Mouse (Mus musculus) liver, embryonic 14.5 days (tissue): ENCODE data around the gene Mink1. TPM values are rescaled to one million over a fixed set of nuclear protein-coding genes. Genes with fewer than 3 reads are reported as not detected.
"Not testable (repeated sequence)": the region's sequence is repeated elsewhere in the genome, so short reads cannot be mapped to it uniquely, and the experiment has no call there.

Source experiments
- ATAC-seq: fragments of 200-750 bp; cut with Nextera tagmentation; 2 replicates; pipeline ENCODE4 v1.8.0; 2017; ENCODE audit warnings: moderate number of reproducible peaks, mild to moderate bottlenecking, moderate library complexity; ENCODE audit not compliant: insufficient read depth
- DNase-seq, 3 experiments: peaks; one replicate each; pipeline ENCODE4 v3.0.0-alpha.2; 2012 to 2013; ENCODE audit warnings: low read depth in 3 of 3, low spot score in 3 of 3
- H3K27ac ChIP-seq: fragments of 300-500 bp; sonication (generic); 2 replicates; pipeline ENCODE4 v1.5.1; 2014; ENCODE audit warnings: moderate library complexity, mild to moderate bottlenecking, control low read depth, inconsistent platforms
- H3K27me3 ChIP-seq: fragments of 300-500 bp; sonication (generic); 2 replicates; pipeline ENCODE4 v1.6.1; 2014; ENCODE audit warnings: mild to moderate bottlenecking, low read length, moderate library complexity; ENCODE audit not compliant: control insufficient read depth, insufficient read depth
- H3K36me3 ChIP-seq: fragments of 300-500 bp; sonication (generic); replicated peaks from 2 replicates; pipeline ENCODE4 v1.6.1; 2014; ENCODE audit warnings: low read depth; ENCODE audit not compliant: control insufficient read depth, insufficient read depth
- H3K4me1 ChIP-seq, 2 experiments: fragments of 200-500 bp in 1 of 2; fragments of 300-500 bp in 1 of 2; sonication (generic) in 1 of 2; replicated peaks; 2 replicates each; pipeline ENCODE4 v1.6.1; 2012 to 2014; ENCODE audit warnings: antibody characterized with exemption in 1 of 2, inconsistent platforms in 1 of 2, low read length in 1 of 2; ENCODE audit not compliant: control insufficient read depth in 2 of 2, insufficient read depth in 2 of 2
- H3K4me2 ChIP-seq: fragments of 300-500 bp; sonication (generic); 2 replicates; pipeline ENCODE4 v1.6.1; 2014; ENCODE audit warnings: low read depth, mild to moderate bottlenecking, control low read depth, moderate library complexity
- H3K4me3 ChIP-seq, 2 experiments: fragments of 200-500 bp in 1 of 2; fragments of 300-500 bp in 1 of 2; sonication (generic) in 1 of 2; 2 replicates each; pipeline ENCODE4 v1.5.1; 2012 to 2014; ENCODE audit warnings: low read depth in 2 of 2, low read length in 2 of 2, mild to moderate bottlenecking in 2 of 2, control low read depth in 1 of 2, inconsistent platforms in 1 of 2, moderate library complexity in 1 of 2; ENCODE audit not compliant: insufficient read depth in 1 of 2
- H3K9ac ChIP-seq: fragments of 300-500 bp; sonication (generic); replicated peaks from 2 replicates; pipeline ENCODE4 v1.6.1; 2014; ENCODE audit warnings: mild to moderate bottlenecking, control low read depth, moderate library complexity
- H3K9me3 ChIP-seq: fragments of 300-500 bp; sonication (generic); 2 replicates; pipeline ENCODE4 v1.6.1; 2016; ENCODE audit warnings: low read length, mixed read lengths; ENCODE audit not compliant: control insufficient read depth
- CTCF ChIP-seq: IDR thresholded peaks from 2 replicates; pipeline ENCODE4 v1.5.1; 2016; ENCODE audit warnings: antibody characterized with exemption, low read depth, control low read depth
- EP300 ChIP-seq: IDR thresholded peaks from 2 replicates; pipeline ENCODE4 v1.6.1; 2016; ENCODE audit warnings: antibody characterized with exemption, low read depth
- WGBS: fragments of 180-500 bp; shearing (Covaris S2); extraction: QIAGEN DNeasy Blood & Tissue Kit; methylation state at CpG from one replicate; pipeline ENCODE4 v1.1.7; 2014; ENCODE audit not compliant: insufficient replicate concordance; 5-methylcytosine and 5-hydroxymethylcytosine counted together
- polyA plus RNA-seq, 2 experiments: library from polyadenylated mRNA; depleted of rRNA in 1 of 2; stranded (reverse) in 1 of 2; unstranded in 1 of 2; fragments of >200 nt; fragmentation: Nextera tagmentation in 1 of 2; extraction: Ambion mirVana in 1 of 2; gene quantifications; 2 replicates each; pipeline versions ENCODE4 v1.2.1 to v1.2.3; 2012 to 2014

Gene Mink1
- polyA plus RNA-seq, 2 experiments = 3.7 to 14.1 TPM

DNA sequence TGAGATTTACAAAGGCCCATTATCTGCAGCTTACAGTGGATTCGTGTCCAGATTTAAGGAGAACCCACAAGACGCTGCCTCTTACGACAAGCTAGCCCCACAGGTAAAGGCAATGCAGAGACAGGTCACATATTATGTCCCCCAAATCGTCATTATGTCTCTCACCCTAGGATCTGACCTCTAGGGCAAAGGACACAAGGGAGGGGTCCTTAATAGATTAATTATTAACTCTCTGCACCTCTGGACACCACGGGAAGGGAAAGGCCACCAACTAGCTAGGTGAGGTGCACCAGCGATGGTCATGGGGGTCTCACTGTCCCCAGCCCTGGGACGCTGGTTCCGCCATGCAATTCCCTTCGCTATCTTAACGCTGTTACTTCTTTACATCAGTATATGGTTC, 43.8 kb upstream of the Mink1 start, which contains the start of gene Gltpd2:
Gltpd2 (plus strand) TSS at position 274 of the 400 bp plus-strand sequence.
- DNase-seq (no peak), ATAC-seq (peak; percentile 55; the same call in 1 of the 2 replicates)
- 52% methylated on average over 10 of the region's 10 CpGs for WGBS

DNA sequence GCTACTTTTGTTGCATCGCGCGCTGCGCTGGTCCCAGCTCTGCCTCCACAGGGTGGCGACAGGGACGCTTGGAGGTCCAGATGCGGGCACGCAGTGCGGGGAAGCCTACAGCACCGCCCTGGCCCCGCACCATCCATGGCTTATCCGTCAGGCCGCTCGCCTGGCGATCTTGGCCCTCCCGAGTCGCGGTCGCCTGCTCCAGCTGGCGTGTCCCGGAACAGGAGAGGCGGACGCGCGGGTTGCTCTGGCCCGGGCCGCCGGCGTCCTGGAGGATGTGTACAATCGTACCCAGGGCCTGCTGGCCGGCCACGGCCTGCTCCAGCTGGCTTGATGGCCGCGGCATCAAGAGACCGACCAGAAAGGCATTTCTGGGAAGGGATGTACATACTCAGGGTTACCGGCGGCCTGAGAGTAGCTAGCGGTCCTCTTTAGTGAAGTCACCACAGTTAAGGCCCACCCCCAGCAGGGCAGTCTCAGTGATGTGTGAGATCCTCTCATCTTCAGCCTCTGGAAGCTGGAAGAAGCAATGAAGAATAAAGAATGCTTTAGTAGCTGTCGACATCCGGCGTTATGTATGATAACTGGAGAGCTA, 42.4 kb upstream of the Mink1 start:
- no peak for TF ChIP-seq CTCF
- no peak for TF ChIP-seq EP300
- peaks cover 6 to 21% of the 10 kb centered on the region in 2 experiments; a peak in 3 of 4 replicates for H3K4me1 ChIP-seq
- DNase-seq (no peak), ATAC-seq (no peak)
- H3K4me3 ChIP-seq = peak overlapping the region; percentile 5 to 36; a peak in 3 of 4 replicates
- no peaks in the 10 kb centered on the region for H3K9me3 ChIP-seq
- peak overlapping the region; percentile 51 for H3K4me2 ChIP-seq
- H3K27me3 ChIP-seq = peaks cover 13% of the 10 kb centered on the region
- H3K9ac ChIP-seq = peak overlapping the region; percentile 16; the same call in 1 of the 2 replicates
- 27% methylated on average over 41 of the region's 41 CpGs for WGBS
- H3K36me3 ChIP-seq = no peaks in the 10 kb centered on the region
- H3K27ac ChIP-seq = no peak overlapping the region

More for the DNA sequence above, 43.8 kb upstream of the Mink1 start, which contains the start of gene Gltpd2:
- peaks cover 6 to 18% of the 10 kb centered on the region in 2 experiments; a peak in 3 of 4 replicates for H3K4me1 ChIP-seq
- H3K9me3 ChIP-seq = no peaks in the 10 kb centered on the region
- H3K27me3 ChIP-seq = peaks cover 13% of the 10 kb centered on the region
- H3K9ac ChIP-seq = no peak within 1 kb of the TSS; the same call in none of the 2 replicates
- peak within 1 kb of the TSS; percentile 51 for H3K4me2 ChIP-seq
- H3K36me3 ChIP-seq = no peaks in the 10 kb centered on the region
- H3K4me3 ChIP-seq = peak within 1 kb of the TSS; percentile 22 to 36
- H3K27ac ChIP-seq = no peak within 1 kb of the TSS
- no peak for TF ChIP-seq EP300
- TF ChIP-seq CTCF = no peak

DNA sequence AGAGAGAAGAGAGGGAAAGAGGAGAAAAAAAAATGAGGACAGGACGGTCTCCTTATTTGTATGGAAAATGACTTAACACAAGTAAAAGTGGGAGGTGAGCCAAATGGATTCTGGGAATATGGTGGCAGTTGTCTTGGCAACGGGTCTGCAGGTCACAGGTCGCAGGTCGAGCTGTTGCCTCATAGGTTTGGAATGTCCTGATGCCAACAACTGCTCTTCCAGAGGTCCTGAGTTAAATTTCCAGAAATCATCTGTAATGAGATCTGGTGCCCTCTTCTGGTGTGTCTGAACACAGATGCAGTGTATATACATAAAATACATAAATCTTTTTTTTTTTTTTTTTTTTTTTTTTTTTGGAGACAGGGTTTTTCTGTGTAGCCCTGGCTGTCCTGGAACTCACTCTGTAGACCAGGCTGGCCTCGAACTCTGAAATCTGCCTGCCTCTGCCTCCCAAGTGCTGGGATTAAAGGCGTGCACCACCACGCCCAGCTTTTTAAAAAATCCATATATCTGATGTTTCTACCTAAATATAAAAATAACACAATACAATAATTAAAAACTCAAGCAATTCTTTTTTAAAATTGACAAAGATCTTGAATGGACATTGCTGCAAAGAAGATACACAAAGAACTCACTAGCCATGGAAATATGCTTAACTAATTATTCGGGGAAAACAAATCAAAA, 39.2 kb upstream of the Mink1 start:
- DNase-seq, H3K27ac ChIP-seq, ATAC-seq, H3K9ac ChIP-seq, H3K4me2 ChIP-seq, H3K9me3 ChIP-seq, H3K4me3 ChIP-seq: not testable (repeated sequence)
- peak; percentile 25; the same call in 1 of the 2 replicates for TF ChIP-seq CTCF
- peaks cover 13% of the 10 kb centered on the region for H3K27me3 ChIP-seq
- H3K4me1 ChIP-seq = peaks cover 3 to 22% of the 10 kb centered on the region in 2 experiments; a peak in 3 of 4 replicates
- peaks cover 16% of the 10 kb centered on the region for H3K36me3 ChIP-seq
- WGBS = 68% methylated on average over 8 of the region's 8 CpGs

DNA sequence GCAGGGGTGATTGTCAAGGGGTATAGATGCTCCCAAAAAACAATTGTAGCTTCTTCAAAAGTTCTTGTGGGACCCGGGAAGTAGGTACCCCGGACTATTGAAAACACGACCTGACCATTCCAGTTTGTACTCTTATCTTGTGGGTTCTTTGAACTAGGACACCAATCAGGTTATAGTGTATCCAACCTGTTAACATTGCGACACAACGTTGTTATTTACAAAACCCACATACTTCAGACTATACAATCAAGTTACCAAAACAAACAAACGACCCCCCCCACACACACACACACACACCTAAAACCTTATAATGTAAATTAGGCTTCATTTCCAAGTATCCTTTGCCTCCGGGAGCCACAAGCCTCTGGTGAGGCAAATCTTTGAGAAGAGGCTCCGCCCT, 37.9 kb upstream of the Mink1 start:
- peak; percentile 41 for ATAC-seq
- Histone ChIP-seq H3K4me3 (peak overlapping the region; percentile 80 to 100), H3K27ac (no peak overlapping the region), H3K36me3 (peaks cover 16% of the 10 kb centered on the region), H3K4me1 (peaks cover 3 to 15% of the 10 kb centered on the region in 2 experiments; a peak in 3 of 4 replicates), H3K9me3 (no peaks in the 10 kb centered on the region), H3K4me2 (peak overlapping the region; percentile 80), H3K9ac (peak overlapping the region; percentile 35), H3K27me3 (peaks cover 12% of the 10 kb centered on the region)
- no peak for TF ChIP-seq CTCF
- no peak for TF ChIP-seq EP300
- DNase-seq = no peak
- WGBS = 3% methylated on average over 8 of the region's 8 CpGs

DNA sequence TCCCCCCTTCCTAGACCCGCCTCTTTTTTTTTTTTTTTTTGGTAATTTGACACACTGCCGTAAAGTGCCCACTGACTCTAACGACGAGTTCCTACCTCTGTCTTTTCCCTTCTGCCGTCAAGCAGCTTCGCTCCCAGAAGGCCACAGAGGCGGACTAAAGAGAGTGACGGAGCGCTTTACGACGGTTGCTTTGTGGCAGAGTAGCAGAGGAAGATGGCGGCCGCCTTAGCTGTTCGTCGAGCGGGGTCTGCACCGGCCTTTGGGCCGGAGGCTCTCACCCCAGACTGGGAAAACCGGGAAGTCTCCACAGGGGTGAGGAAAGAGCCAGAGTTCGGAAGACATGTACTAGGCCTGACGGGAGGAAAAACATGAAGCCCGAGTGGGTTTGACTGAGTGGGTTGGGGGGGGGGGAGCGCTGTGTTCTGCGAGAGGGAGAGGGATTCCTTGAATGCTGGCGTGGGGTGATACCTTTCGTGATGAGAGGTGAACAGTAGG, 37.5 kb upstream of the Mink1 start, which contains the start of gene Psmb6:
Psmb6 (plus strand) TSS at position 184 of the 495 bp plus-strand sequence.
- Histone ChIP-seq H3K4me1 (peaks cover 3 to 15% of the 10 kb centered on the region in 2 experiments; a peak in 3 of 4 replicates), H3K4me3 (peak within 1 kb of the TSS; percentile 80 to 100), H3K27ac (peak within 1 kb of the TSS; percentile 8; the same call in 1 of the 2 replicates), H3K9ac (peak within 1 kb of the TSS; percentile 72), H3K9me3 (no peaks in the 10 kb centered on the region), H3K27me3 (peaks cover 7% of the 10 kb centered on the region), H3K4me2 (peak within 1 kb of the TSS; percentile 80), H3K36me3 (peaks cover 16% of the 10 kb centered on the region)
- WGBS = under 1% methylated on average over 25 of the region's 26 CpGs
- DNase-seq = peak; percentile 97
- TF ChIP-seq EP300 (no peak), CTCF (no peak)
- peak; percentile 93 for ATAC-seq
